Mouse (Mus musculus): Measurements from ENCODE around the gene Spata21. TPM values are rescaled to one million over a fixed set of nuclear protein-coding genes. Genes with fewer than 3 reads are reported as not detected.
A peak's percentile ranks its signal among the peaks of the same experiment; 100 is the strongest.

Spata21 gene
- polyA plus RNA-seq, 1 experiment from 2014 or later = 0.20 TPM

DNA sequence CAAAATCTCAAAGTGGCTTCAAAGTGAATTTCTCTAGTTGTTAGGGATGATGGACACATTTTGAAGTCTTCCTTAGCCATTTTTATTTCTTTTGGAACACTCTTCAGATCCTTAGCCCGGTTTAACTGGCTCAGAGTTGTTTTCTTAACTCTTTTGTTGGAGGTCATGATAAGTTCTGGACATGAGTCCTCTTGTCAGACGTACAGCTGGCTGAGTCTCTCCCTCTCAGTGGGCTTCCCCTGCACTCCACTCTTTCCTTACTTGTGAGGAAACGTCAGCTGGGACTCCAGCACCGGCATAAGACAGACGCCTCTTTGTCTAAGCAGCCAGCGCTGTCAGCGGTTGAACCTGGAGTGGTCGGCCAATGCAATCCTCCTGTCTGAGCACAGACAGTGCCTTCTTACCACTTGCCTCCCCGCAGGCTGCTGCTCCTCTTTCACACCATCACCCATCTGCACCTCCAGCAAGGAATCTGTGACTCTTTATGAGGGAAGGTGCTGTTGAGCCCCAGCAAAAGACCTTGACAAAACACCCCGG lies 20.1 kb downstream of the Spata21 start:
- no peaks in the 10 kb centered on the region for H3K27me3 ChIP-seq (ENCODE audit: insufficient read depth, low read length)
- H3K4me2 ChIP-seq = no peak overlapping the region
- no peak overlapping the region; the same call in 1 of the 2 replicates for H3K27ac ChIP-seq (ENCODE audit: low read depth)
- peak; percentile 58 for DNase-seq
- H3K4me1 ChIP-seq (ENCODE audit: insufficient read depth) = no peaks in the 10 kb centered on the region
- H3K36me3 ChIP-seq (ENCODE audit: insufficient read depth) = peaks cover 20% of the 10 kb centered on the region
- H3K9ac ChIP-seq = no peak overlapping the region
- H3K9me3 ChIP-seq (ENCODE audit: low read depth, low read length) = no peaks in the 10 kb centered on the region; the same call in 1 of the 2 replicates
- no peak overlapping the region for H3K4me3 ChIP-seq (ENCODE audit: low read depth, low read length)
- 8% methylated on average over 10 of the region's 10 CpGs for WGBS
- peak; percentile 42; the same call in 1 of the 2 replicates for ATAC-seq (ENCODE audit: insufficient read depth)
- no peak for TF ChIP-seq CTCF (IDR thresholded peaks at IDR 0.05; ENCODE audit: low read depth)

DNA sequence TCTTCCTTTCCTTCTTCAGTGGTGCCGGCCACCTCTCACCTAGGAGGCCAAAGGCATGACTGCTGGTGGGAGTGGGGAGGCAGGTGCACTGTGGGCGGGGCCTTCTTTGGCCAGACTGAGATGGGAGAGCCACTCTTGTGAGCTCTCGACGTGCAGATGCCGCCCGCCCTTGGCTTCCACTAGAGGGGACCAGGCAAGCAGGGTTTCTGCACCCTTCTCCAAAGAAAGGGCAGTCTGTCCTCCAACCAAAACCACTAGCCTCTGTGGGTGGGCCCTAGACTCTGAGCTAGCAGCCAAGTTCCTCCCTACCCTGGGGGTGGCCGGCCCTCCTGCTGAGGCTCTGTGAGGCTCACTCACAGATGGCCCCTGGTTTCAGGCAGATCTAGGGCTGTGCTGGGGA lies 25.7 kb downstream of the Spata21 start:
- Histone ChIP-seq H3K27ac (ENCODE audit: low read depth) (peak overlapping the region; percentile 81), H3K4me2 (no peak overlapping the region), H3K27me3 (ENCODE audit: insufficient read depth, low read length) (no peaks in the 10 kb centered on the region), H3K4me3 (ENCODE audit: low read depth, low read length) (no peak overlapping the region), H3K36me3 (ENCODE audit: insufficient read depth) (peaks cover 75% of the 10 kb centered on the region), H3K9ac (no peak overlapping the region), H3K4me1 (ENCODE audit: insufficient read depth) (no peaks in the 10 kb centered on the region), H3K9me3 (ENCODE audit: low read depth, low read length) (no peaks in the 10 kb centered on the region; the same call in 1 of the 2 replicates)
- DNase-seq (peak; percentile 51), ATAC-seq (ENCODE audit: insufficient read depth) (peak; percentile 55)
- TF ChIP-seq CTCF (IDR thresholded peaks at IDR 0.05; ENCODE audit: low read depth) = 0 out of 2 replicates have a peak, but pooled peaks have one; percentile 18
- WGBS = 59% methylated on average over 7 of the region's 7 CpGs

DNA sequence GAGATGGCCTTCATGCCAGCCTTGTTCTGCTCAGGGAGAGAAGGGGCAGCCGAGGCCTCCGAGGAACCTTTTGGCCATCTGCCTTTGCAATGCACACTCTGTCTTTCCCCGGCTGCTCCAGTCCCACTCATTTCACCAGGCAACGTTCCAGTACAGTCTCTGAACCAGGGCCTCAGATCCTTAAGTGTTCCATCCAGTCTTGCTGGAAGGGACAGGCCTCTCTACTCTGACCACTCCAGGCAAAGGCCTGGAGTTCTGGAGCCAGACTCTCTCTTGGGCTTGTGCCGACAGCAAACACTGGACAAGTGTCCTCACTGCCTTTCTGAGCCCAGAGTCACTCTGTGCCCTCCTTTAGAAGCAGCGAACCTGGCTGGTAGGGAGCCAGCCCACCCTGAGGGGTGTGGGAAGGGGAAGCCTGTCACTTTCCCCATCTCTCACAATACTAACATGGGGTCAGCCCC lies 26.4 kb downstream of the Spata21 start:
- TF ChIP-seq CTCF (IDR thresholded peaks at IDR 0.05; ENCODE audit: low read depth) = no peak
- Histone ChIP-seq H3K4me1 (ENCODE audit: insufficient read depth) (no peaks in the 10 kb centered on the region), H3K36me3 (ENCODE audit: insufficient read depth) (peaks cover 76% of the 10 kb centered on the region), H3K9ac (no peak overlapping the region), H3K27me3 (ENCODE audit: insufficient read depth, low read length) (no peaks in the 10 kb centered on the region), H3K4me2 (no peak overlapping the region), H3K4me3 (ENCODE audit: low read depth, low read length) (no peak overlapping the region), H3K9me3 (ENCODE audit: low read depth, low read length) (no peaks in the 10 kb centered on the region; the same call in 1 of the 2 replicates), H3K27ac (ENCODE audit: low read depth) (peak overlapping the region; percentile 81)
- 71% methylated on average over 6 of the region's 6 CpGs for WGBS
- ATAC-seq (ENCODE audit: insufficient read depth) = no peak
- DNase-seq = no peak

DNA sequence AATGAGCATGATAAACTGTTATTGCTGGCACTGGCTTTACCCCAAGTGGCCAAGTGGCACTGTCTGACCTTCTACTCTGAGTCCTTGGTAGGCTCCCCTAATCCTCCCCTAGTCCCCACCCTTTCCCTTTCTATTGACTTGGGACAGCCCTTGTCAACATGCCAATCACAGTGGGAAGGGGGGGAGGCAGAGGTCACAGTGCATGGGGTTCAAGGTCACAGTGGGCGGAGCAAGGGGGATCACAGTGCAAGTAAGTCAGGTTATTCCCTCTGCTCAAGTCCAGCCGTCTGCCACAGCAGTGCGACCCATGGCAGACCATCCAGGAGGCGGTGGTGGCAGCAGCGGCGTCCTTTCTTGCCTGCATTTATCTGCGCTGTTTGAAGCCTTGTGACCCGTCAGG lies 27.3 kb downstream of the Spata21 start:
- no peak overlapping the region for H3K4me3 ChIP-seq (ENCODE audit: low read depth, low read length)
- no peak overlapping the region for H3K27ac ChIP-seq (ENCODE audit: low read depth)
- H3K36me3 ChIP-seq (ENCODE audit: insufficient read depth) = peaks cover 75% of the 10 kb centered on the region
- 83% methylated on average over 8 of the region's 8 CpGs for whole genome bisulfite sequencing
- no peak overlapping the region for H3K4me2 ChIP-seq
- TF ChIP-seq CTCF (IDR thresholded peaks at IDR 0.05; ENCODE audit: low read depth) = no peak
- no peaks in the 10 kb centered on the region; the same call in 1 of the 2 replicates for H3K9me3 ChIP-seq (ENCODE audit: low read depth, low read length)
- no peaks in the 10 kb centered on the region for H3K27me3 ChIP-seq (ENCODE audit: insufficient read depth, low read length)
- no peaks in the 10 kb centered on the region for H3K4me1 ChIP-seq (ENCODE audit: insufficient read depth)
- DNase-seq (no peak), ATAC-seq (ENCODE audit: insufficient read depth) (no peak)
- no peak overlapping the region for H3K9ac ChIP-seq

DNA sequence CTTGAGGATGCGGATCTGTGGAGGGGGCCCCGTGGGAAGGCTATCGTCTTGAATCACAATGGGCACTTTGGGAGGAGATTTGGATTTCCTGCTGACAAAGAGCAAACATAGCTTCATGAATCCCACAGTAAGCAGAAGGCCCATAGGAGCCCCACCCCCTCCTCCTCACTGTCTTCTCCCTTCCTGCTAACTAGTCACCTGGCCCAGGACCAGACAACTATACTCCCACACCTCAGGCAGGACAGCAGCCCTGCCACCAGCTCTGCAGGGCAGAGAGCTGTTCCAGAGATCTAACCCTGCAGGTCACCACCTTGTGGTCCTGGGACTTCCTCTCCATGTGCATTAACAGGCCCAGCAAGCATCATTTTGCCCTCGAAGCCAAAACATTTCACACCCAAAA lies 30.6 kb downstream of the Spata21 start:
- ATAC-seq (ENCODE audit: insufficient read depth) (no peak), DNase-seq (no peak)
- WGBS = 61% methylated on average over 4 of the region's 4 CpGs
- Histone ChIP-seq H3K4me1 (ENCODE audit: insufficient read depth) (no peaks in the 10 kb centered on the region), H3K27me3 (ENCODE audit: insufficient read depth, low read length) (no peaks in the 10 kb centered on the region), H3K9me3 (ENCODE audit: low read depth, low read length) (no peaks in the 10 kb centered on the region), H3K27ac (ENCODE audit: low read depth) (no peak overlapping the region), H3K36me3 (ENCODE audit: insufficient read depth) (peaks cover 59% of the 10 kb centered on the region), H3K9ac (no peak overlapping the region), H3K4me2 (no peak overlapping the region), H3K4me3 (ENCODE audit: low read depth, low read length) (no peak overlapping the region)
- no peak for TF ChIP-seq CTCF (IDR thresholded peaks at IDR 0.05; ENCODE audit: low read depth)

DNA sequence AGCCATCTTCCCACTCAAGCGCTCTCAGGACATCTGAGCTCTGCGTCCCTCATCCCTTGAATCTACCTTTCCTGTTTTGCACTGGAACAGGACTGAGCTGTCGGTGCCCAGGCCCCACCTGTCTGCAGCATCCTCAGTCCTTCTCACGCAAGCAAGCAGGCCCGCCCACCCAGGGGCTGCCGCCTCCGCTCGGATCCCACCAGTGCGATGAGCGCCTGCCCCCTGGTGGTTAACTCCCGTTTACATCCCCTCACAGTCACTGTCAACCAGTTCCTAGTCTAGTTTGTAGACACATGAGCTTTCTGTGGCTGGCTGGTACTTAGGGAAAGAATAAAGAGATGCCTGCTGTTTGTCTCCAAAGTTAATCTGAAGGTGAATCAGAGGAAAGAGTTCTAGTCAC lies 32.6 kb downstream of the Spata21 start:
- Histone ChIP-seq H3K27ac (ENCODE audit: low read depth) (no peak overlapping the region), H3K27me3 (ENCODE audit: insufficient read depth, low read length) (no peaks in the 10 kb centered on the region), H3K4me1 (ENCODE audit: insufficient read depth) (no peaks in the 10 kb centered on the region), H3K4me3 (ENCODE audit: low read depth, low read length) (no peak overlapping the region), H3K9me3 (ENCODE audit: low read depth, low read length) (no peaks in the 10 kb centered on the region), H3K4me2 (no peak overlapping the region), H3K9ac (no peak overlapping the region), H3K36me3 (ENCODE audit: insufficient read depth) (peaks cover 43% of the 10 kb centered on the region)
- DNase-seq (peak; percentile 86), ATAC-seq (ENCODE audit: insufficient read depth) (peak; percentile 53; the same call in 1 of the 2 replicates)
- TF ChIP-seq CTCF (IDR thresholded peaks at IDR 0.05; ENCODE audit: low read depth) = peak; percentile 91
- WGBS = 21% methylated on average over 11 of the region's 11 CpGs

DNA sequence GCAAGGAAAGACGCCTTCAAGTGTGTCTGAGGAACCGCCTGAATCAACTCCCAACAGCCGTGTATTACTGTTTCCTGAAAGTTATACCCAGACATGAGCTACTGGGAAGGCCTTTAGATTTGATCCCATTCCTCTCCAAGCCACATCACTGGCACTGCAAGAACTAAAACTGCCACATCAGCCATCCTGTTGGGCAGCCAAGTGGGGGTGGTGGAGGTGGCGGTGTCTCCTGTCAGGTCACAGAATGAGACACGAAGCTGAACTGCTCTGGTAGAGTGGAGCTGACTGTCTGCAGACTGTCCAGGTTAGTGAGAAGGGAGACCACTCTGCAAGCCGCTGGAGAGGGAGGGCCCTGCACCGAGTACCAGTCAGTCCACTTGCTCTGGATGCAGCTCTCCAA lies 34.5 kb downstream of the Spata21 start:
- peak overlapping the region; percentile 18; the same call in 1 of the 2 replicates for H3K27ac ChIP-seq (ENCODE audit: low read depth)
- H3K36me3 ChIP-seq (ENCODE audit: insufficient read depth) = peaks cover 24% of the 10 kb centered on the region
- WGBS = 67% methylated on average over 7 of the region's 7 CpGs

More for the DNA sequence above, 34.5 kb downstream of the Spata21 start:
- Histone ChIP-seq H3K9ac (no peak overlapping the region), H3K4me3 (ENCODE audit: low read depth, low read length) (no peak overlapping the region), H3K4me2 (no peak overlapping the region), H3K9me3 (ENCODE audit: low read depth, low read length) (no peaks in the 10 kb centered on the region), H3K4me1 (ENCODE audit: insufficient read depth) (no peaks in the 10 kb centered on the region), H3K27me3 (ENCODE audit: insufficient read depth, low read length) (no peaks in the 10 kb centered on the region)
- no peak for DNase-seq
- TF ChIP-seq CTCF (IDR thresholded peaks at IDR 0.05; ENCODE audit: low read depth) = no peak
- no peak for ATAC-seq (ENCODE audit: insufficient read depth)
